Mouse (Mus musculus) cerebellum, adult (tissue): ENCODE data around the gene Myoz1.

ENCODE experiments used
- ATAC-seq: cut with Nextera tagmentation; 2 replicates; pipeline ENCODE4 v1.9.2; 2017; ENCODE audit warnings: mild to moderate bottlenecking, moderate library complexity, mixed read lengths; ENCODE audit not compliant: insufficient number of reproducible peaks, low FRiP score, low TSS enrichment

Gene Myoz1

GRCm38 (mm10) chr14:20673735-20674063 lies 17.4 kb upstream of the Myoz1 start:
- ATAC-seq: peak; percentile 71

GRCm38 (mm10) chr14:20672990-20673389 lies 16.6 kb upstream of the Myoz1 start:
- no peak for ATAC-seq

GRCm38 (mm10) chr14:20668154-20668810 lies 11.9 kb upstream of the Myoz1 start, which contains the start of gene Synpo2l:
Gene Synpo2l, minus strand, starts transcription at chr14:20668354.
- ATAC-seq: no peak

- no peak for ATAC-seq
Measured at GRCm38 (mm10) chr14:20667469-20667868, 11.1 kb upstream of the Myoz1 start.

- ATAC-seq: no peak
Measured at GRCm38 (mm10) chr14:20664436-20664835, 8.1 kb upstream of the Myoz1 start.

GRCm38 (mm10) chr14:20663601-20664000 lies 7.3 kb upstream of the Myoz1 start:
- ATAC-seq: no peak

- no peak for ATAC-seq
Measured at GRCm38 (mm10) chr14:20662740-20663139, 6.4 kb upstream of the Myoz1 start.

- peak; percentile 9; the same call in 1 of the 2 replicates for ATAC-seq
Measured at GRCm38 (mm10) chr14:20661661-20662331, 5.5 kb upstream of the Myoz1 start.

GRCm38 (mm10) chr14:20660827-20661660 lies 4.7 kb upstream of the Myoz1 start:
- peak; percentile 83 for ATAC-seq

GRCm38 (mm10) chr14:20659687-20660086 lies 3.3 kb upstream of the Myoz1 start:
- no peak for ATAC-seq

GRCm38 (mm10) chr14:20658902-20659301 lies 2.6 kb upstream of the Myoz1 start:
- ATAC-seq: no peak

GRCm38 (mm10) chr14:20658326-20658725 lies 2.0 kb upstream of the Myoz1 start:
- no peak for ATAC-seq

- no peak for ATAC-seq
Measured at GRCm38 (mm10) chr14:20655731-20656130, 609 bp downstream of the Myoz1 start.

GRCm38 (mm10) chr14:20654690-20655421 lies 1.5 kb downstream of the Myoz1 start:
- no peak for ATAC-seq

GRCm38 (mm10) chr14:20651722-20652256 lies 4.6 kb downstream of the Myoz1 start:
- ATAC-seq: no peak

- no peak for ATAC-seq
Measured at GRCm38 (mm10) chr14:20651000-20651399, 5.3 kb downstream of the Myoz1 start.

- no peak for ATAC-seq
Measured at GRCm38 (mm10) chr14:20646381-20646780, 10.0 kb downstream of the Myoz1 start.

- ATAC-seq: no peak
Measured at GRCm38 (mm10) chr14:20645547-20645946, 10.8 kb downstream of the Myoz1 start.

GRCm38 (mm10) chr14:20641438-20641875 lies 14.9 kb downstream of the Myoz1 start:
- no peak for ATAC-seq
